Mouse (Mus musculus) spleen, adult 2 months (tissue): ENCODE measurements around the gene Dock10. TPM values are rescaled to one million over a fixed set of nuclear protein-coding genes. Genes with fewer than 3 reads are reported as not detected.
A peak's percentile ranks its signal among the peaks of the same experiment; 100 is the strongest.

Experiments
- DNase-seq, 2 experiments: peaks; one replicate each; pipeline versions ENCODE4 v3.0.0 to v3.0.0-alpha.2; 2012 to 2021; ENCODE audit warnings: low spot score in 2 of 2, low read depth in 1 of 2
- H3K27ac ChIP-seq: fragments of 200-500 bp; 2 replicates; pipeline ENCODE4 v1.5.1; 2012; ENCODE audit warnings: low read length, inconsistent platforms; ENCODE audit not compliant: insufficient read depth
- H3K27me3 ChIP-seq: fragments of 200-500 bp; 2 replicates; pipeline ENCODE4 v1.6.1; 2012; ENCODE audit warnings: mild to moderate bottlenecking, moderate library complexity, low read length, inconsistent platforms; ENCODE audit not compliant: control insufficient read depth, insufficient read depth
- H3K36me3 ChIP-seq: fragments of 200-500 bp; 2 replicates; pipeline ENCODE4 v1.6.1; 2012; ENCODE audit warnings: mild to moderate bottlenecking, low read length, inconsistent platforms; ENCODE audit not compliant: control insufficient read depth, insufficient read depth
- H3K4me1 ChIP-seq: fragments of 200-500 bp; 2 replicates; pipeline ENCODE4 v1.6.1; 2011; ENCODE audit warnings: inconsistent platforms; ENCODE audit not compliant: control insufficient read depth, insufficient read depth, insufficient read length
- H3K4me3 ChIP-seq: fragments of 200-500 bp; 2 replicates; pipeline ENCODE4 v1.5.1; 2011; ENCODE audit warnings: mild to moderate bottlenecking, inconsistent platforms; ENCODE audit not compliant: insufficient read depth, insufficient read length; ENCODE audit errors: extremely low read depth
- CTCF ChIP-seq: fragments of 200-500 bp; IDR thresholded peaks from 2 replicates; pipeline ENCODE4 v1.5.1; 2011; ENCODE audit warnings: mild to moderate bottlenecking, inconsistent platforms; ENCODE audit not compliant: insufficient read depth, insufficient read length, insufficient replicate concordance; ENCODE audit errors: extremely low read depth
- POLR2A ChIP-seq: fragments of 200-500 bp; IDR thresholded peaks from 2 replicates; pipeline ENCODE4 v1.6.1; 2011; ENCODE audit warnings: low read depth, low read length, inconsistent platforms
- WGBS: fragments of 180-500 bp; shearing (Covaris S2); methylation state at CpG from one replicate; pipeline ENCODE4 v1.1.7; 2018; 5-methylcytosine and 5-hydroxymethylcytosine counted together
- polyA plus RNA-seq: library from polyadenylated mRNA; depleted of rRNA; stranded (reverse); fragments of >200 nt; gene quantifications from 2 replicates; pipeline ENCODE4 v1.2.3, GENCODE M21; 2012

Dock10 gene
- polyA plus RNA-seq, 1 experiment: 28.5 TPM

- H3K36me3 ChIP-seq: peaks cover 3% of the 10 kb centered on the region; the same call in 1 of the 2 replicates
- no peaks in the 10 kb centered on the region for H3K27me3 ChIP-seq
- no peak overlapping the region for H3K4me3 ChIP-seq
- H3K4me1 ChIP-seq: peaks cover 16% of the 10 kb centered on the region
- no peak for TF ChIP-seq POLR2A
- WGBS: 78% methylated on average over 2 of the region's 2 CpGs
- no peak overlapping the region; the same call in 1 of the 2 replicates for H3K27ac ChIP-seq
- DNase-seq: no peak
Measured at GRCm38 (mm10) chr1:80619100-80619499, 139.2 kb downstream of the Dock10 start.

- DNase-seq: no peak
- WGBS: 92% methylated on average over 5 of the region's 5 CpGs
- H3K27ac ChIP-seq: no peak overlapping the region
- TF ChIP-seq POLR2A (no peak), CTCF (no peak)
- peaks cover 12% of the 10 kb centered on the region for H3K4me1 ChIP-seq
- no peaks in the 10 kb centered on the region for H3K27me3 ChIP-seq
- no peak overlapping the region for H3K4me3 ChIP-seq
- H3K36me3 ChIP-seq: peaks cover 6% of the 10 kb centered on the region; the same call in 1 of the 2 replicates
Measured at GRCm38 (mm10) chr1:80616671-80617070, 141.7 kb downstream of the Dock10 start.

- TF ChIP-seq POLR2A (no peak), CTCF (no peak)
Measured at GRCm38 (mm10) chr1:80614750-80615149, 143.6 kb downstream of the Dock10 start.

GRCm38 (mm10) chr1:80613395-80614011, 144.8 kb downstream of the Dock10 start:
- Histone ChIP-seq H3K36me3 (peaks cover 8% of the 10 kb centered on the region; the same call in 1 of the 2 replicates), H3K27me3 (no peaks in the 10 kb centered on the region), H3K4me1 (peaks cover 9% of the 10 kb centered on the region), H3K27ac (peak overlapping the region; percentile 67), H3K4me3 (no peak overlapping the region)
- TF ChIP-seq CTCF: no peak
- WGBS: 66% methylated on average over 4 of the region's 4 CpGs
- no peak for DNase-seq

More at GRCm38 (mm10) chr1:80614750-80615149, 143.6 kb downstream of the Dock10 start:
- Histone ChIP-seq H3K27ac (no peak overlapping the region), H3K4me3 (no peak overlapping the region), H3K27me3 (no peaks in the 10 kb centered on the region), H3K4me1 (peaks cover 9% of the 10 kb centered on the region), H3K36me3 (peaks cover 8% of the 10 kb centered on the region; the same call in 1 of the 2 replicates)
- DNase-seq: no peak
- 83% methylated on average over 5 of the region's 5 CpGs for WGBS

DNA sequence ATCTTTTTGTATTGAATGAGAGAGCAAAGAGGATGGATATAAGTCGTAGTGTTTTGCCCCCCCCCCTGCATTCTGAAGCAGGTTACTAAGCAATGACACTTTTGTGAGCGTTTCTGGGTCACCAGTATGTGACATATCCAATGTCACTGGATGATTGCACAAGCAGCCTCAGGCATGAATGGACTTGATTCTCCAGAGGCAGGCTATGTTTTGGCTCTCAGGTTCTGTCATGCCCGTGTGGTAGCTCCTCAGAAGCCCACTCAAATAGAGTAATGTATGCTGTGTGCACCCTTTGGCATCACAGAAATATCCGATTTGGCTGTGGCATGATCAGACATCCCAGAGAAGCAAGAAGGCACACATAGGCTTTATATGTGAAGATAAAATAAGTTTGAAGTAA, 150.8 kb downstream of the Dock10 start:
- WGBS: 91% methylated on average over 4 of the region's 4 CpGs
- no peaks in the 10 kb centered on the region for H3K27me3 ChIP-seq
- peaks cover 19% of the 10 kb centered on the region for H3K36me3 ChIP-seq
- TF ChIP-seq CTCF (no peak), POLR2A (no peak)
- DNase-seq: no peak
- no peak overlapping the region for H3K27ac ChIP-seq
- H3K4me3 ChIP-seq: no peak overlapping the region
- H3K4me1 ChIP-seq: no peaks in the 10 kb centered on the region

GRCm38 (mm10) chr1:80606131-80606754, 152.1 kb downstream of the Dock10 start:
- Histone ChIP-seq H3K36me3 (peaks cover 19% of the 10 kb centered on the region), H3K27me3 (no peaks in the 10 kb centered on the region), H3K4me1 (no peaks in the 10 kb centered on the region), H3K27ac (no peak overlapping the region), H3K4me3 (no peak overlapping the region)
- WGBS: 82% methylated on average over 8 of the region's 8 CpGs
- TF ChIP-seq CTCF (no peak), POLR2A (no peak)
- no peak for DNase-seq

DNA sequence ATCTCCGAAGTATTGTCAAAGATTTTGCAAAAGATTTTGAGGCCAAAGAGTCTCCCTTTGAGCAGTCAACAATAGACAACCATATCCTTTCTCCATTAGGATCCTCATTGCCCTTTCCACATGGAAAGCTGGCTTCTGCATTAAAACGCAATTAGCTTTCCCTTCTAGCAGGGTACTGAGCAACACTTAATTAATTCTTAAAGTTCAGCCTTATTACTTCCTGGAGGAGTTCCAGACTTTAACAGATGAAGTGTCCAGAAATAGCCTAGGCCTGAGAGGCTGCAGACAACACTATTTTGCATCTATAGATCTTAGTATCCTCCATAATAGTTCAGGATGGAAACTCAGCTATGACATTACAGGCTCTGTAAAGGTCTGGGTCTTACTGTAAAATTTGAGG, 154.0 kb downstream of the Dock10 start:
- TF ChIP-seq CTCF (no peak), POLR2A (no peak)
- 88% methylated on average over 2 of the region's 2 CpGs for WGBS
- Histone ChIP-seq H3K27ac (no peak overlapping the region), H3K36me3 (peaks cover 20% of the 10 kb centered on the region), H3K27me3 (no peaks in the 10 kb centered on the region), H3K4me3 (no peak overlapping the region), H3K4me1 (no peaks in the 10 kb centered on the region)
- DNase-seq: no peak
